In the genomic region with DNA sequence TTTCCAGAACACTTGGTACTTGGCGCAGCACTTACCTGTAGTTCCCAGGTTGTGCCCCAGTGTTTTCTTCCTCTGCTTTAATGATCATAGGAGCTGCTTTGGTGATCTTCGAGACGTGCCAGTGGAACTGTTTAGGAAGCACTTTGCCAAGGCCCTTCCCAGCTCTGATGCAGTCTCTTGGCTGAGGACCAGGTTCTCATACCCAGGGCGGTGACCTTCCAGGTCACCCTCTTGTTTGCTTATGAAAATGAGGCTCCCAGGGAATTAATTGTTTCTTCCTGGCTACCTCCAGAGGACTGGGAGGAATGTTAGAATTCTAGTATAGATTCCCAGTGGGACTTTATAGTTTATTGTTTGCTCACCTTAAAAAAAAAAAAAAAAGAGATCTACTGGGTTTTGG, we compare ENCODE assay signal across 16 mouse cellular contexts.
DNase-seq lines count a peak whose midpoint lies in the region; ATAC-seq lines count a peak whose summit lies in the region.
"Had no signal": no experiment of that assay in that cellular context is flagged by ENCODE, and none has a peak within 500 bp of the region (broad histone marks: within the 10 kb centered on the region; RNA-seq: fewer than 3 reads in every experiment).

No protein-coding gene starts in this region.

- H3K27ac ChIP-seq in heart, embryonic 15.5 days = 0 out of 2 replicates have a peak overlapping the region, but pooled peaks have one; percentile 38
- no peak overlapping the region for H3K27ac ChIP-seq in midbrain, embryonic 11.5 days (ENCODE audit: low read depth, low read length)
- H3K27ac ChIP-seq in midbrain, embryonic 15.5 days = no peak overlapping the region
- no peak overlapping the region for H3K27ac ChIP-seq in hindbrain, embryonic 11.5 days (ENCODE audit: low read depth, low read length)
- H3K27ac ChIP-seq: embryonic facial prominence, embryonic 15.5 days; forebrain, embryonic 12.5 days; intestine, embryonic 15.5 days; liver, embryonic 14.5 days had no signal

- WGBS in heart, embryonic 15.5 days = 80% methylated on average over 4 of the region's 4 CpGs
- 77% methylated on average over 4 of the region's 4 CpGs for WGBS in midbrain, embryonic 11.5 days
- WGBS in midbrain, embryonic 15.5 days = 76% methylated on average over 4 of the region's 4 CpGs
- WGBS in hindbrain, embryonic 11.5 days = 85% methylated on average over 4 of the region's 4 CpGs

- intact Hi-C loops in heart, postnatal 36 days (cut with DNase I) = no loop called here

- DNase-seq in heart, postnatal 36 days = no peak
- no peak for DNase-seq in midbrain, embryonic 11.5 days (ENCODE audit: low spot score, missing footprints)
- DNase-seq in kidney, postnatal 10 days = peak; percentile 74
- DNase-seq in hindbrain, embryonic 11.5 days (ENCODE audit: low spot score) = no peak
- DNase-seq in spleen, postnatal 36 days (ENCODE audit: low spot score in 2 of 2) = no peak
- DNase-seq: adrenal gland, postnatal 25 days; cerebellum, postnatal 25 days; left cerebral cortex, postnatal 4 days; thymus, adult 18-20 months had no signal

- no peaks in the 10 kb centered on the region for H3K36me3 ChIP-seq in heart, embryonic 15.5 days
- no peaks in the 10 kb centered on the region for H3K36me3 ChIP-seq in midbrain, embryonic 11.5 days (ENCODE audit: control insufficient read depth, insufficient read depth, low read length)
- H3K36me3 ChIP-seq in midbrain, embryonic 15.5 days (replicated peaks) = no peaks in the 10 kb centered on the region
- no peaks in the 10 kb centered on the region for H3K36me3 ChIP-seq in hindbrain, embryonic 11.5 days (ENCODE audit: control insufficient read depth, insufficient read depth, low read length)
- H3K36me3 ChIP-seq: embryonic facial prominence, embryonic 15.5 days; hindbrain, embryonic 12.5 days; intestine, embryonic 15.5 days had no signal

- no peaks in the 10 kb centered on the region for H3K9me3 ChIP-seq in heart, embryonic 15.5 days (replicated peaks)
- no peaks in the 10 kb centered on the region for H3K9me3 ChIP-seq in midbrain, embryonic 11.5 days (ENCODE audit: control insufficient read depth, low read length)
- no peaks in the 10 kb centered on the region for H3K9me3 ChIP-seq in midbrain, embryonic 15.5 days
- H3K9me3 ChIP-seq in hindbrain, embryonic 11.5 days (ENCODE audit: control insufficient read depth, low read length) = no peaks in the 10 kb centered on the region
- H3K9me3 ChIP-seq: embryonic facial prominence, embryonic 15.5 days; forebrain, embryonic 12.5 days; hindbrain, embryonic 12.5 days; intestine, embryonic 15.5 days had no signal

- H3K27me3 ChIP-seq in heart, embryonic 15.5 days = no peaks in the 10 kb centered on the region
- H3K27me3 ChIP-seq in midbrain, embryonic 11.5 days (ENCODE audit: control insufficient read depth, insufficient read depth, low read length) = no peaks in the 10 kb centered on the region
- H3K27me3 ChIP-seq in midbrain, embryonic 15.5 days (replicated peaks) = no peaks in the 10 kb centered on the region
- H3K27me3 ChIP-seq in hindbrain, embryonic 11.5 days (ENCODE audit: control insufficient read depth, insufficient read depth, low read length) = no peaks in the 10 kb centered on the region
- H3K27me3 ChIP-seq: embryonic facial prominence, embryonic 15.5 days; forebrain, embryonic 12.5 days; hindbrain, embryonic 12.5 days; intestine, embryonic 15.5 days had no signal

- no peak for ATAC-seq in heart, embryonic 15.5 days (replicated peaks; ENCODE audit: insufficient number of reproducible peaks, insufficient read depth, low FRiP score, low read depth)
- peak; percentile 48; the same call in 1 of the 2 replicates for ATAC-seq in midbrain, embryonic 11.5 days (ENCODE audit: low FRiP score)
- no peak for ATAC-seq in midbrain, embryonic 15.5 days (replicated peaks)
- ATAC-seq in hindbrain, embryonic 11.5 days (ENCODE audit: low FRiP score) = no peak
- ATAC-seq: intestine, embryonic 15.5 days had no signal

- peaks cover 62% of the 10 kb centered on the region for H3K4me1 ChIP-seq in heart, embryonic 15.5 days (replicated peaks)
- no peaks in the 10 kb centered on the region; the same call in 1 of the 2 replicates for H3K4me1 ChIP-seq in midbrain, embryonic 11.5 days (ENCODE audit: control insufficient read depth, insufficient read depth, low read length)
- peaks cover 24% of the 10 kb centered on the region for H3K4me1 ChIP-seq in midbrain, embryonic 15.5 days
- H3K4me1 ChIP-seq in hindbrain, embryonic 11.5 days (replicated peaks; ENCODE audit: control insufficient read depth, insufficient read depth, low read length) = no peaks in the 10 kb centered on the region; the same call in 1 of the 2 replicates

- H3K4me2 ChIP-seq in heart, embryonic 15.5 days = no peak overlapping the region
- H3K4me2 ChIP-seq in midbrain, embryonic 11.5 days = no peak overlapping the region
- H3K4me2 ChIP-seq in midbrain, embryonic 15.5 days = no peak overlapping the region
- H3K4me2 ChIP-seq in hindbrain, embryonic 11.5 days (replicated peaks; ENCODE audit: low read depth, low read length) = no peak overlapping the region
- H3K4me2 ChIP-seq: embryonic facial prominence, embryonic 15.5 days; forebrain, embryonic 12.5 days; hindbrain, embryonic 12.5 days; intestine, embryonic 15.5 days had no signal

- H3K9ac ChIP-seq in heart, embryonic 15.5 days = no peak overlapping the region
- H3K9ac ChIP-seq in midbrain, embryonic 11.5 days (ENCODE audit: low read length) = no peak overlapping the region
- H3K9ac ChIP-seq in midbrain, embryonic 15.5 days = no peak overlapping the region
- H3K9ac ChIP-seq in hindbrain, embryonic 11.5 days (ENCODE audit: low read depth, low read length) = no peak overlapping the region
- H3K9ac ChIP-seq: embryonic facial prominence, embryonic 15.5 days; forebrain, embryonic 12.5 days; hindbrain, embryonic 12.5 days; intestine, embryonic 15.5 days; liver, embryonic 14.5 days had no signal

- no peak overlapping the region for H3K4me3 ChIP-seq in heart, embryonic 15.5 days
- no peak overlapping the region for H3K4me3 ChIP-seq in midbrain, embryonic 11.5 days (ENCODE audit: low read depth, low read length)
- no peak overlapping the region for H3K4me3 ChIP-seq in midbrain, embryonic 15.5 days
- no peak overlapping the region for H3K4me3 ChIP-seq in hindbrain, embryonic 11.5 days (ENCODE audit: low read depth, low read length)
- H3K4me3 ChIP-seq: embryonic facial prominence, embryonic 15.5 days; forebrain, embryonic 12.5 days; hindbrain, embryonic 12.5 days; intestine, embryonic 15.5 days had no signal
